Mouse (Mus musculus) olfactory bulb, adult 2 months (tissue): Measurements from ENCODE around the gene Bace2.

Experiments
- CTCF ChIP-seq: fragments of 200-500 bp; IDR thresholded peaks from 2 replicates; pipeline ENCODE4 v1.5.1; 2012; ENCODE audit warnings: low read depth, mild to moderate bottlenecking, low read length, moderate library complexity; ENCODE audit not compliant: insufficient read depth
- POLR2A ChIP-seq: fragments of 200-500 bp; IDR thresholded peaks from 2 replicates; pipeline ENCODE4 v1.6.1; 2012; ENCODE audit warnings: mild to moderate bottlenecking, low read depth, low read length, moderate library complexity; ENCODE audit not compliant: insufficient read depth

DNA sequence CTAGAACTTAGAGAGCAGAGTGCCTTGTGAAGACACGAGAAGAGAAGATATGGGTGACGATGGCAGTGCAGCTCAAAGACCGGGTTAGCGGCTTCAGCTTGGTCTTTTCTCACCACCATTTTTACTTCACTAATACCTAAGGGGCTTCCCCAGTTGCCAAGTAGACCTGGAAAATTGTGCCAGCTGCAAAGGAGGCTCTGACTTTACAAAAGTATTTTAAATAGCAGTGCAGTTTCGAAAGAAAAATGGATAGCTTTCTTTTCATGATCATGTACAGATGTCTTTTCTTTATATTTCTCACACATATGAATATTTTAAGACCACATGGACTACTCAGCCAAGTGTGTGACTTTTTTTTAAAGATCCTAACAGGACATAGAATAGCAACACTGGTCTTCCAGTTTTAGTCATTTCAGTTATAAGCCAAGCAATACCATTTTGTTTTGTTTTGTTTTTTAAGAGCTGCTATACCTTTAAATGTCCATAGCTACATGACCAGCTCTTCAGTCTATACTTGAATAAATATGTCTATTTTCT, 49.0 kb downstream of the Bace2 start:
- no peak for TF ChIP-seq POLR2A
- no peak for TF ChIP-seq CTCF
